Mouse (Mus musculus) thymus, postnatal 25 days (tissue): ENCODE measurements at regions not wholly inside any gene's neighbourhood (a gene's known extent, or its start where the extent isn't known, plus 50 kb on each side); places are given as distances from the start of the nearest gene placed in this dataset.

Source experiments
- DNase-seq: peaks from one replicate; pipeline ENCODE4 v3.0.0; 2022

DNA sequence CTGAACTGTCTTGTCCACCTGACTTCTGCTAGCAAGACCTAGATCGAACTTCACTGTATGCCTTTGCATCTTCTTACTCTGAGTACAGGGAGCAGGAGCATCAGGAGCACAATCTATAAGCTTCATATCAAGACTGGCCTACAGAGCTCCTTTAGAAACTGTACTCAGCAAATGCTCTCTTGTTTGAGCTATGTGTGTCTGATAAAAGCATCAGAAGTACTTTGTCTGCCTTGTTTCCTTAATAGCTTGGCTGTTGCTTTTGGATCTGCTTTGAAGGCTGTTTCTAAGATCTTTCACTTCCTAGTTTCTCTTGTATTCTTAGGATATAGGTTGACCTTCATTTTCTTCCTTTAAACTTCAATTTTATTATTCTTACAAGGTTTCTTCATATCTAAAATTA lies 175.3 kb upstream of the Cypt12 start:
- no peak for DNase-seq

DNA sequence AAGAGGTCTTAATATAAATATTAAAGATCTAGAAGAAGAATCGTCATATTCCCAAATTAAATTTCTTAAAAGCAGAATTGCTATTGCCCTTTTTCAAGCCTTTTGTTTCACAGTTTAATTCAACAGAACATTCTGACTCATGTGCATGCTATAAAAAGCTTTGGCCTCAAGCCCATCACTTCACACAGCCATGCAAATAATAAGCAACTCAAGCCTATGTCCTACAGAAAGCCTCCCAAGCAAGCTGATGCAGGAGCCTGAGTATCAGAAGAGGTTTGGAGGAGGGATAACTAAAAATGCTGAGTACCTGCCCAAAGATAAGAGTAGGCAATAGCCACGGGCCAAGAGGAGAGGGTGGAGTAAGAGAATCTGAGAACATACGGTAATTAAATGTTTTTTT lies 169.1 kb upstream of the Cypt12 start:
- no peak for DNase-seq

DNA sequence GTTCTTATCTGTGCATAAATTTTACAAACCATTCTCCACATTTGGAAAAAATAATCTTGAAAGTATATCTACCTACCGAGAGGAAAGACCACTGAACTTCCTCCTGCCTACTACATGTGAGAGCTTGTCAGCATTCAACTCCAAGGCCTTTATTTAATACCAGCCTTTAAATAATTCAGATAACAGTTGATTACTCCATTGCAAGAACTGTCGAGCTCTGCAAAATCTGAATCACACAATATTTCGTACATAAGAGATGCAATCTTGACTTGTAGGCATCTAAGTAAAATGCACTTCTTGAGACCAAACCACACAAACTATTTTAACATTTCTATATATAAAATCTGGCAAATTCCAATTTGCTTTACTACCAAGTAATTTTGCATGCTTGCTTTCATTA lies 164.1 kb upstream of the Cypt12 start:
- no peak for DNase-seq

DNA sequence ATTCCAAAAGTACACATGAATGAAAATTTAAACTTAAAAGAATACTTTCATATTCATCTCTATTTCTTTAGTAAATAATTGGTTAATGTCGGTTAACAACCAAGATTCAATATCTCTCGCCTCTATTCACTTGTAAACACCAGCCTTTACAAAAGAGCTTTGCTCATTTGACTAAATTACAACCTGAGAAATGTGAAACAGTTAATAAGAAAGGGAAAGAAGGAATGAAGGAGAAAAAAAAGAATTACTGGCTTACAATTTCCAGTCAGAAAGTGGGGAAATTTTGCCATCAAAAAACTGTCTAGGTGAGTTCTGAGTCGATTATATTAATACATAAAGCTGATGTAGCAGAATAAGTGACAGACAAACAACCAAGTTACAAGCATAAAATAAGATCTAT lies 163.6 kb upstream of the Cypt12 start:
- no peak for DNase-seq

DNA sequence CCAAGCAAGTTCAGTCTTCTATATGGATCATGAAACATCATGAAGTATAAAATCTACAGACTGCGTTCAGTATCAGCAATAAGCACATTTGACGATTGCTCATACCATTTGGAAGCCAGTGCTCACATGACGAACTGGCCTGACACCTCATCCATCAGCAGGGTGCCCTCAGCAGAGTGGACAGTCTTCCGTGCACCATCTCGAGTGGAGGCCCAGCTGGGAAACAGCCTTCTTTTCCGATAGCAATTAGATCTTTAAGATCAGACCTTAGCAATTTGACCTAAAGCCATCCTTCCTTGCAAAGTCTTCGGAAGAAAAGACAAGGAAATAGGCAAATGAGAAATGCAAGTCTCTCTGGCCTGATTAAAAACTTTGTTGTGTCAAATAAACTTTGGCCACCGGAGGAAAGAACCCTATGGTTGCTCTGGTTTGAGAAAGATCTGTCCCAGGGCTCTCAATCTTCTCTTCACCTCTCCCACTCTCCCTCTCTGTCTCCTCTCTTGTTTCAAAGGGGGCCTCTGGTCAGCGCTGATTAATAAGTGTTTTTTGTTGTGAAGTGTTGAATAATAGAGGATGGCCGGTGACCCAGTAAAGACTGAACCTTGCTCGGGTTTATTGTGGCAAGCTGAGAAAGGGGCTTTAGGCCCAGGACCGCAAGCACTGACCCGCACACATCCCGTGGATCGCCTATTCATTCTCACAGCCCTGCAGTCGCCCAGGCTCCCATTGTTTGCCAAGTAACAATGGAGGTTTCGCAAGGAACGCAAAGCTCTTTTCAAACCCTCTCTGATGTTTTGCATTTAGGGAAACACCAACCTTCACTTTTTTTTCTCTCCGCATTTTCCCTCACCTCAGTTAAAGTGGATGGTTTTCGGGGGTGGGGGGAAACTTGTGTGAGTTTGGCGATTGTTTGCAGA lies 162.8 kb upstream of the Cypt12 start:
- no peak for DNase-seq

DNA sequence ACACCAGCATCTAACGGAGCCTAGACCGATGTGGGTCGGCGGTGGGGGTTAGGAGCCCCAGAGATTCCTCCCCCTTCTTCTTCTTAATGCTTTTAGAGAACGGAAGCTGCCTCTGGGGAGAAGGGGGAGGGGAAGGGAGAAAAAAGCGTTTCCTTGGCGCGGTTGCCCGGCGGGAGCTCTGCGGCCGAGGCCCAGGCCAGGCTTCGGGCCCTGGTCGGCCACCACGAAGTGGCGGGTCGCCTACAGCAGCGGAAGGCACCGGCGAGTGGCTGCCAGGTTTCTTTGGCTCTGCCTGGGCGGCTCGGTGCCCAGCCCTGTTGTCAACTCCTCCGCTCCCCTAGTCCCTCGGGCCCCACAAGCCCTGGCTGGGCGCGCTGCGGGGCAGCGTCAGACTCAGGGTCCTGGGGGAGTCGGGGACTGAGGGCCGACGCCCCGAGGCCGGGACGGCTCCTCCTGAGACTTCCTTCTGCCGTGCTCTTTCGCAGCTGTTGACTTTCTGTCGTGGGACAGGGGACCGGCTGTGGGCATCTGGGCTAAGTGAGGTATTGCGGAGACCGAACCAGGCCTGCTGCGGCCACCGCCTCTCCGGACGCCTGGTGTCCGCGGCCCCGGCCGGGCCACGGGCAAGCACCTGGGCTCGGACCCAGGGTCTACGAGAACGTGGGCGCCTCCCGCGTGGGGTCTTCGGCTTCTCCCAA lies 162.0 kb upstream of the Cypt12 start:
- no peak for DNase-seq

DNA sequence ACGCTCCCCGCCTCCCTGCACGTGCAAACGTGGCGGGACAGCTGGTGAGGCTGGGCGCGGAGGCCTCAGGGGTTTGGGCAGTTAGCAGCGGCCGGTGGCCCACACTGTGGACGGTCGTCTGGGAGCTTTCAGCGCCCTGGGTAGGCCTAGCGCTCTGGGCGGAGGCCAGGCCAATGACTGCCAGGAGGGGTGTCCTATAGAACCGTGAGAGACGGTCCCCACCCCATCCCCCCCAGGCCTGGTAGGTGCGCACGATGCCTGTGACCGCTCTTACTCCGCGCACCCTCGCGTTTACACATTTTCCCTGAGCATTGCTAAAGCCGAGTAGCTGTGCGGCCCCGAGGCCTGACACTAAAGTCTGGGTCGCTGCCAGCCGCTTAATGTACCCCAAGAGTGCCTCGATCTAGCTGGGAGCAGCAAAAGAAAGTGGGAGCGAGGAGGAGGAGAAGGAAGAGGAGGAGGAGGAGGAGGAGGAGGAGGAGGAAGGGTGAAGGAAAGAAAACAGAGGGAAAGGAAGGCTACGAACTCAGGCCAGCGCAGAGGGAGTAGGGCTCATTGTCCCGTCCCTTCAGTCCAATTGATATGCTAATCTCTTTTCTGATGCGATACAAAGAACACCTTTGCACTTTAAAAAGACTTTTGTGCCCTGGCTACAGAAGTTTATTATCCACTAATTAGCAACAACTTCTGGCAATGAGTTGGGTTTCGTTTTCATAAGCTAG lies 161.3 kb upstream of the Cypt12 start:
- no peak for DNase-seq

DNA sequence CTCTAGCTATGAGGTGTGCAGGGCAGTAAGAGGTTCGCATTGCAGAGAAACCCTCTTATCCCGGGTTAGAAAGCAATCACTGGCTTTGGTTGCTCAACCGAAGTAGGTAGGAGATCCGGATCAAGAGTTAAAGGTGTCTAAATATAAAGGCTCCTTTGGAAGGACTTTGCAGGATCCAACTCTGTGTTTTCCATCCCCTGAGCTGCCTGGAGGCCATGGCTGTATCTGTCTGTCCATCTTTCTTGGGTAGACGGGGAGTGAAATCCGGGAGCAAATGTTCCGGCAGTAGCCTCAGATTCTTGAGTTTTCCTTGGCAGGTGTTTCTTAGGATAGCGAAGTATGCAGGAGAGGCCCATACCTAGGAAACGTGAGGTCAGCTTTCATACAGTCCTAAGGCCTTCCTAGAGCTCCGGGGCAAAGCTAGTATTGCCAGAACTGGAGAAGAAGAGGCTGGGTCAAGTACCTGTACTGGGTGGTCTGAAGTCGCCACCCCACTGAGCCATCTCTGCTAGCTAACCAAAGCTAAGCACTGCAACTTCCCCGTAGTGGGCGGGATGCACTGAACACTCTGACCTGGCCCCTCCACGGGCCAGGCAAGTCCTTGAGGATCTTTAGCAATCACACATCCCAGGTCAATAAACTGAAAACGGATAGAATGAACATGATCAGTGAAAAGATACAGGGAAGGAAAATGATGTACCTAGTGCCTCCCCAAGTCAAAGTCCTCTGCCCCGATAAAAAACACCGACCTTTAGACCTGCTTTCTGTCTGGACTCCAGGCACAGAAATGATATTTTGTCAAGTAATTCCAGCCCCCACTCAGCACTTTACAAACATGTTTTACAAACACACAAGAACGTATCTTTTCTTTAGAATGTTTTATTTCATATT lies 160.5 kb upstream of the Cypt12 start:
- no peak for DNase-seq

DNA sequence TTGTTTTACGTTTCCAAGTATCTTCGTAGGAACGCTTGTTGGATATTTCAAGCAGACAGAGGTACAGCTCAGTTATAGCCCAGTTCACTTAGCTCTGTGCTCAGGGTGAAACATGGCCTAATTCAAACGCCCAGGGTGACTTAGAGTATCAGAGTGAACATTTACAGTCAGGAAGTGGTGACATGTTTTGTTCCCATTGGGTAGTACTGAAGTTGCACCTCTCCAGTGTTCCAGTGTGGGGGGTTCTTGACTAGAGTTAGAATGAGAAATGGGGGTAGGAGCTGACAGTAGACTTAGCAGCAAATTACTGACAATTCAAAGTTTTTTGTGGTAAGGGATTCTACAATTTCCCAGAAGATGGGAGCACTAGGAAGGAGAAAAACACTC lies 159.9 kb upstream of the Cypt12 start:
- DNase-seq, result no peak

DNA sequence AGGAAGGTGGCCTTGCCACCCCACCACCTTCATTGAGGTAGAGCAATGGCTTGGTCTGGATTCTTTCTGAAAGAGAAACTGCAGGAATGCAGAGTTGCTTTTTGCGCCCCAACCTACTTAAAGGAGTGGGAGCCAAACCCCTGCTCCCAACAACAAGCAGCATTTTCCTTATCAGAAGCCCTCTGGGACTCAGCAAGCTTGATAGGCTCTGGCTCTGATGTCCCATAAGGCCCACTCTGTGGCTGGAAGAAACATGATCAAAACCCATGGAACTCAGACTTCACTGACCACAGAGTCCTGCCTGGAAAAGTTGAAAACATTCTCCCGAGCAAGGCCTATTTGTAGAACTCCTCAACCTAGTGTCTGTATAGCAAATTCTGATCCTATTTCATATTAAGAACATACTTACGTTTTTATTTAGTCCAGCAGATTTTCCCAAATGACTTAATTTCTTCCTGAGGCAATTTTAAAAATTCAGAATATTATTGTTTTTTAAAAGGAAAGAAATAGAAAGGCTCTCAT lies 159.4 kb upstream of the Cypt12 start:
- no peak for DNase-seq

DNA sequence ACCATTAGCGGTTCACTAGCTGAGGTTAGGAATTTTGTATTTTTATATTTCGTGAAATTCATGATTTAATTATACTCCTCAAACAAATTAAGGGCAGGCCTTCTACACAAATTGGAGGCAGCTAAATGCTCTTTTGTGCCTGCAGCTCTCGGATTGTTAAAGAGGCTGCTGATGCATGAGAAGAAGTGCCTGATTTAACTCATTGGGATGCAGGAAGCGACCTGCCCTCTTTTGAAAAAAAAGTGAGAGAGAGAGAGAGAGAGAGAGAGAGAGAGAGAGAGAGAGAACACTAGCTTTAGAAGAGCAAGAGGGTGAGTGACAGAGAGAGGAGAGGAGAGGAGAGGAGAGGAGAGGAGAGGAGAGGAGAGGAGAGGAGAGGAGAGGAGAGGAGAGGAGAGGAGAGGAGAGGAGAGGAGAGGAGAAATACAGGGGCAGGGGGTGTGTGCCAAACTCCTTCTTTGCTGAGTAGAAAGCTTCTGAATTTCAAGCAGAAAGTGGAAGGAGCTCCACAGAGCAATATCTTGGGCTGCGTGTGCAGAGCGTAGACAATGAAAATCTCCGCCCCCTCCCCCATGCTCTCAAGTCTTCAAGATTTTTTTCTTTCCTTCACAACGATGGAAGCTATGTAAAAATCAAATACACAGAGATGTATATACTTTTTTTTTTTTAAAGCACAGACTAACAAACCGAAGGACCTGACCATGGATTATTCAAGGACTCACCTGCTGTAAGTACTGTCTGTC lies 158.6 kb upstream of the Cypt12 start:
- no peak for DNase-seq

DNA sequence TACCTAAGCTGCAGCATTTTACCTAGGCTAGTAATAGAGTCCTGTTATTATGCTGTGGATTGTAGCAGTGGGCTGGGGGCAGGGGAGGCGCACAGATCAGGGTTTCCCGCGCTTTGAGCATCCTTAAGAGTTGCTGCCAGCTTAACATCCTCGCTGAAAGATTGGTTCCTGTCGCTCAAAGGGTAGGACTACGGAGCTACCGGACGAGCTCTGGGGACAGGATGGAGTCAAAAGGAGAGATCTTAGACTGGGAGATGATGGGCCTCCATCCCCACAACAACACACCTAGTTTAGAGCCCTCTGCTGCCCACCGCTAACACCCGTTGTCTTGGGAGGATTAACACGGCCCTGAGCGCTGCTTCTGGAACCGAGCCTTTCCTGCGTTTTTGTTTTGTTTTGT lies 157.9 kb upstream of the Cypt12 start:
- DNase-seq, result no peak

DNA sequence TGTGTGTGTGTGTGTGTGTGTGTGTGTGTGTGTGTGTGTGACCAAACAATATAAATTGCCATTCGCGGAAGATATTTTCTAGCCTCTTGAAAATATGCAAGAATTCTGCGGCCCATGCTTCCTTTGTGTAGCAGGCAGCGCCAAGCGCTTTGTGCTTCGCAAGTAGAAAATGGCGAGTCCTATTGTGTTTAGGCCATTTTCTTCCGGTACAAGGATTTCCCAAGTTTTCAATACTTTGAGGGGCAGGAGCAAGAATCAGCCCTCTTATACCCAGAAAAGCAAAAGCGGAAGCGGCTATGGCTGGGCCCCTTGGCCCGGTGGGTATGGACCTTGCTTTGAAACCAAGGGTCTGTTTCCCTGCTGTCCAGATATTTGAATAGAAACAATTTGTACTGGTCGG lies 157.4 kb upstream of the Cypt12 start:
- no peak for DNase-seq

DNA sequence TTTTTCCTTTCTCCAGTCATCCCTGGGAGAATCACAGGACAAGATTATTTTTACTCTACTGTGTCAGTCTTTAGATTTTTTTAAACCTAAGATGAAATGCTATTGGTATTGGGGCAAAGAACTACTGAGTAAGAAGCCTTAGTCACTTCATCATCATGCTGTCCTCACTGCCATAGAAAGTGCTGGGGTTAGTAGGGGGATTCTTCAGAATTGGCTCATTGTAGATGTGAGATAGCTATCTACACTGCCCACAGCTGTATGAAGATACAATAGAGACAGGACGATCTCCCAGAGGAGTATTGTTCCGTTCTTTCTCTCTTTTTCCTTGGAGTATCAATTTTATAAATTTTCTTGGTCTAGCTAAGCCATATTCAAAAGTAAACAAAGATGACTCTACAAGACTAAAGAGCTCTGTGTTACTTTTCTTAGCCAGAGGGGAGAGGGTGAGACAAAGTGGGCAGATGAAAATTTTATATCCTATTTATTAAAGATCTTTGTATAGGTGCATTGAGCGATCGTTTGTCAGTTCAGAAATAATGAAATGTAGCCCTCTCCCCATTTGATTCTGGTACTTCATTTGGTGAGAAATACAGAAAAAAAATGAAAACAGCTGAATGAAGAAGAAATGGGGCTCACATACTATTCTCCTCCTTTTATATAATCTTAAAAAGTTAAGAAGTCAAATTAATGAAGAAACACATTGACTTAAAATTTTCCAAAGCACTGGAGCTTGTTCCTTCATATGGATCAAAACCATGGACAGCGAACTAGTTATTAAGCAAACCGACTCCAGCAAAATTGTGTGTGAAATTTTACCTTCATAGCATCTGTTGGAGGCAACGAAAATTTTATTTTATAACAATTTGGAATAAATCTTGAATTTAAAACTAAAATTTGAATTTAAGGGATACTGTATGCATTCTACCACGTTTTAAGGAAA lies 156.6 kb upstream of the Cypt12 start:
- no peak for DNase-seq

DNA sequence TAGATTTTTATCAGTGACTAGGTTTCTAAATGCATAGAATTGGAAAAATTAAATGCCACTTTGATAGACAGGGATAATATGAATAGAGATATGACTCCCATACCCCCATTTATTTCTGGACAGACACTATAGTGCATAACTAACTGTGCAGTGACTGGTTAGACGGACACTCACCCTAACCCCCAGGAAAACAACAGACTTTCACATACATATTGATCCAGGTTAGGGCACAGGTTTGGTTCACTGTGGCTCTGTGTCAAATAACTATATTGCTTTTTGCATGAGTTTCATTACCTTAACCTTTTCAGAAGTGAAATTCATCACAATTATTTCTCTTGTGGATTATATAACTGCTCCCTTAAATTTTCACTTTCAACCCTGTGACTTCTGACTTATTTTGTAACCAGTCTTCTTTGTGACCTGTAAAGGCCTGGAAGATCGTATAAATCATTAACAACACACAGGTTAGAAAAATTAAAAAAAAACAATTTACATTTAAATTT lies 155.6 kb upstream of the Cypt12 start:
- no peak for DNase-seq

DNA sequence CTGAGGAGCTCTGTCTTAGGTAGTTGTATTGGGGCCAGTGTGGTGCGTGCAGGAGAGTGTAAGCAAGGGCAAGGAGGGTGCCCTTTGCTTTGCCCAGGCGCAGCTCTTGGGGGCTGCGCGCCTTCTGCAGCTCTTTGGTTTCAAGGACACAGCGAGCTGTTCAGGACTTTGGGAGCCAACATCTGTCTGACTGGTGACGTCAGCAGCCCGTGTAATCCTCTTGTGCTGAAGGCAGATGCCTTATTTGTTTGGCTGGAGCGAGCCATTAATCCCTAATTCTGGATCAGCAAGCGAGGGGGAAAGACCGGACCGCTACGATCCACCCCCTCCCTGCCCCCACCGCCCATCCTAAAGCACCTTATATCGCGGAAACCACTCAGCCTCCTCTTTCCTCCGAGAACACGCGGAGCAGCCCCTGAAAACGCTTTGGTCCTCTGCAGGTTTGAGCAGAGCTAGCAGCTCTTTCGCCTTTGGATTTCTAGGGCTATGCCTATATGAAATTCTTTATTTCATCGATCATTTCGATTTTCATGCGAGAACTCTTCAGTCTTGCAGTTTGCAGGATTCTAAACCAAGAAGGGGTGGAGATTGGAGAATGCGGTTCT lies 154.5 kb upstream of the Cypt12 start:
- no peak for DNase-seq

DNA sequence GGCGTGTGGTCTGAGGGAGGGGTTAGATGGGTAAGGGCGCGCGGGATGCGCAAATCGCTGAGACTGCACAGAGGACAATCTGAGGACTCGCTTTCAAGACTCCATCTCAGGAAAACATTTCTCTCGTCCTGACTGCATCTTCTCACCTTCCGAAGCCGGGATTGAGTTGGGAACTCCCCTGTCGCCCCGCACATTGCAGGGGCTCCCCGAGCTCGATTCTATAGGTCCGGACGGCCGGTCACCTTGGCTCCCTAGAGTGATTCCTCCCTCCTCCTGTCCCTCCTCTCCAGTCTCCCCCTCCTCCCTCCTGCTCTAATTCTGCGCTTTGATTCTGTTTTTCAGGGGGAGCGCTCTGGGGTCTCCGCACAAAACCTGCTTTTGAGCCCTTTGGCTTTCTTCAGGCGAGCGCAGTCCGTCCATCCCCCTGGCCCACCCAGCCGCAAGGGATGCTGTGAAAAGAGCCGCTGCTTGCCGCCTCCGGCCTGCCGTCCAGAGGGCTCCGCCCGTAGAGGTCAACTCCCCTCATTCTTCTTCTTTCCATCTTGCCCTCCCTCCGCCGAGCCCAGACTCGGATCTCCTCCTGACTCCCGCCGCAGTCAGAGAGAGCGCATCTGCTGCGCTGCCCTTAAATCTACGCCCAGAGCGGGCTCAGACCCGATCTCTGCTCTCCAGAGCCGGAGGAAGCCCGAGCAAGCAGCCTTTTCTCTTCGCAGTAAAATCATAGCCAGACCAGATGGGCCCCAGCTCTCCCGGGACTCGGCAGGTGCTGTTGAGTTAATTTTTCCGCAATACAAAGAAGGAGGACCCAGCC lies 153.8 kb upstream of the Cypt12 start:
- DNase-seq, result no peak

DNA sequence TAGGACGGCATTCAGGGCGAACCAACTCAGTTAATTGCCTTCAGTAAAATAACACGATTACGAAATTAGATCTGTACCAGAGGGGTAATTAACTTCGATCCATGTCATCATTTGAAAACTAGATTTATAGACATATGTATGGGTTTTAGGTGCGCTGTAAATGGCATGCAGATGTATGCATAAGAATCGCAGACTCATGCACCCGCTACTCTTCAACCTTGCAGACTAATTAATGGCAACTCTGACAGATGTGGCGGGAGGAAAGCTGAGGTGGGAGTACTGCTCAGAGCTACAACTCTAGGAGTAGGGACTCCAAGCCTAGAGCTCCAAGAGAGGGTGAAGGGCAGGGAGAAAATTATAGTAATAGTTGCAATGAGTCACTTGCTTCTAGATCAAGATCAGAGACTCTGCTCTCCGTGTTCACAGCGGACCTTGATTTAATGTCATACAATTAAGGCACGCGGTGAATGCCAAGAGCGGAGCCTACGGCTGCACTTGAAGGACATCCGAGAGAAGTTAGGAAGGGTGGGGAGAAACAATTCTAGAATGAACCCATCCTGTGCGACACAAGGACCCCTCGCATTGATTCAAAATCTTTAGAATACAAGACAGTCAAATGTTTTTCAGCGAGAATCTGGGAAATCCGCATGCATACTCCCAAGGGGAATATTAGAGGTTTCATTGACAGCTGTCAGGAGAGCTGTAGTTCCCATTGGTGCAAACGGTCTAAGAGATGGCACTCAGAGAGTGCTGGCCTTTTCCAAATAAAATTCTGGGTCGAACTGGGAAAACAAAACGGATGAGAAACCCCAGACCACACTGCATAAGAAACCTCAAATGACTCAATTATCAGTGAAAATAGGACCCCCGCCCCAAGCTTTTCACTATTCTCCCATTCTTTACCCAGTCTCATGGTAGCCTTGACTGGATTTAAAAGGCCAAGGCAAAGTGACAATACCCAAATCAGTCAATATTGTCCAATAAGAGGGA lies 152.6 kb upstream of the Cypt12 start:
- no peak for DNase-seq
